Mouse (Mus musculus): ENCODE measurements around the gene Prkca.

- TF ChIP-seq ZNF384 (IDR thresholded peaks at IDR 0.05; ENCODE audit: low read depth, low read length) (no peak), CHD2 (IDR thresholded peaks at IDR 0.05; ENCODE audit: low read depth, low read length) (no peak), HCFC1 (IDR thresholded peaks at IDR 0.05; ENCODE audit: borderline replicate concordance, insufficient read depth, low read length) (no peak)
Observed at GRCm38 (mm10) chr11:108220605-108221004, 123.1 kb downstream of the Prkca start.
